Mouse (Mus musculus) thymus, adult 2 months (tissue): ENCODE data around the gene Olfr106-ps.

ENCODE experiments used
- CTCF ChIP-seq: fragments of 200-500 bp; IDR thresholded peaks from 2 replicates; pipeline ENCODE4 v1.5.1; 2012; ENCODE audit warnings: mild to moderate bottlenecking, control low read depth, low read length, moderate library complexity, borderline replicate concordance; ENCODE audit not compliant: control insufficient read depth, poor library complexity, insufficient read depth; ENCODE audit errors: extremely low read depth
- POLR2A ChIP-seq: fragments of 200-500 bp; IDR thresholded peaks from 2 replicates; pipeline ENCODE4 v1.6.1; 2012; ENCODE audit warnings: mild to moderate bottlenecking, low read length, control low read depth, moderate library complexity; ENCODE audit not compliant: control insufficient read depth, poor library complexity, insufficient read depth; ENCODE audit errors: extremely low read depth

GRCm38 (mm10) chr17:37398926-37399325 lies 8.7 kb downstream of the Olfr106-ps start, which contains the start of gene Olfr107:
- TF ChIP-seq POLR2A (no peak), CTCF (no peak)
